Mouse (Mus musculus) layer of hippocampus, adult 11-12 months (tissue): ENCODE measurements around the gene Rasl12.

ENCODE experiments used
- DNase-seq: peaks from one replicate; pipeline ENCODE4 v3.0.0; 2022; ENCODE audit warnings: low spot score

The Rasl12 gene

GRCm38 (mm10) chr9:65398279-65398678 is at the start of gene Rasl12:
Gene Rasl12, plus strand, starts transcription at chr9:65398506.
- DNase-seq = peak; percentile 36

- no peak for DNase-seq
Measured at GRCm38 (mm10) chr9:65353251-65353650, 45.1 kb upstream of the Rasl12 start.

- no peak for DNase-seq
Measured at GRCm38 (mm10) chr9:65356561-65356960, 41.7 kb upstream of the Rasl12 start.

GRCm38 (mm10) chr9:65356971-65357370 is 41.3 kb upstream of the Rasl12 start:
- DNase-seq = no peak

GRCm38 (mm10) chr9:65358956-65359480 is 39.3 kb upstream of the Rasl12 start:
- no peak for DNase-seq

GRCm38 (mm10) chr9:65360641-65361448 is 37.5 kb upstream of the Rasl12 start, which contains the start of gene Ubap1l:
Gene Ubap1l, plus strand, starts transcription at chr9:65361041.
- no peak for DNase-seq

- DNase-seq = no peak
Measured at GRCm38 (mm10) chr9:65363684-65364083, 34.6 kb upstream of the Rasl12 start.

GRCm38 (mm10) chr9:65365721-65366120 is 32.6 kb upstream of the Rasl12 start:
- DNase-seq = no peak

- DNase-seq = no peak
Measured at GRCm38 (mm10) chr9:65371756-65372155, 26.6 kb upstream of the Rasl12 start.

- peak; percentile 45 for DNase-seq
Measured at GRCm38 (mm10) chr9:65372449-65372848, 25.9 kb upstream of the Rasl12 start.

GRCm38 (mm10) chr9:65374468-65375162 is 23.7 kb upstream of the Rasl12 start:
- DNase-seq = no peak

GRCm38 (mm10) chr9:65375163-65375934 is 23.0 kb upstream of the Rasl12 start:
- peak; percentile 62 for DNase-seq

- DNase-seq = no peak
Measured at GRCm38 (mm10) chr9:65381017-65381590, 17.2 kb upstream of the Rasl12 start.

GRCm38 (mm10) chr9:65382031-65382750 is 16.1 kb upstream of the Rasl12 start:
- no peak for DNase-seq

GRCm38 (mm10) chr9:65382751-65383097 is 15.6 kb upstream of the Rasl12 start:
- DNase-seq = no peak

- no peak for DNase-seq
Measured at GRCm38 (mm10) chr9:65384276-65384675, 14.0 kb upstream of the Rasl12 start.

- no peak for DNase-seq
Measured at GRCm38 (mm10) chr9:65386373-65387140, 11.7 kb upstream of the Rasl12 start.

- DNase-seq = no peak
Measured at GRCm38 (mm10) chr9:65390752-65391612, 7.3 kb upstream of the Rasl12 start.

GRCm38 (mm10) chr9:65391613-65391964 is 6.7 kb upstream of the Rasl12 start, which contains the start of gene Kbtbd13:
Gene Kbtbd13, minus strand, starts transcription at chr9:65391652.
- no peak for DNase-seq
